Mouse (Mus musculus) natural killer cell, adult 2 months (primary cell): Measurements from ENCODE around the gene Alkbh4.
A peak's percentile ranks its signal among the peaks of the same experiment; 100 is the strongest.
"Not testable (repeated sequence)": the region's sequence is repeated elsewhere in the genome, so short reads cannot be mapped to it uniquely, and the experiment has no call there.

Experiments
- DNase-seq, 2 experiments: peaks; one replicate each; pipeline ENCODE4 v3.0.0; 2022; ENCODE audit warnings: low spot score in 2 of 2

Alkbh4 gene

GRCm38 (mm10) chr5:136135571-136136291 lies at the start of gene Alkbh4, which contains the start of gene Lrwd1:
Gene Alkbh4, plus strand, starts transcription at chr5:136136146.
Gene Lrwd1, minus strand, starts transcription at chr5:136136074.
- peak; percentile 95 to 97 for DNase-seq

GRCm38 (mm10) chr5:136086290-136086689 lies 49.7 kb upstream of the Alkbh4 start:
- DNase-seq: no peak

GRCm38 (mm10) chr5:136088821-136089575 lies 46.9 kb upstream of the Alkbh4 start:
- no peak for DNase-seq

GRCm38 (mm10) chr5:136091927-136092326 lies 44.0 kb upstream of the Alkbh4 start:
- DNase-seq: no peak

GRCm38 (mm10) chr5:136094249-136095010 lies 41.5 kb upstream of the Alkbh4 start:
- no peak for DNase-seq

GRCm38 (mm10) chr5:136095089-136095488 lies 40.9 kb upstream of the Alkbh4 start:
- no peak for DNase-seq

- DNase-seq: no peak
Observed at GRCm38 (mm10) chr5:136098536-136098935, 37.4 kb upstream of the Alkbh4 start.

- DNase-seq: peak; percentile 42 to 65
Observed at GRCm38 (mm10) chr5:136102099-136102820, 33.7 kb upstream of the Alkbh4 start.

- DNase-seq: peak; percentile 34 to 54
Observed at GRCm38 (mm10) chr5:136104511-136104910, 31.4 kb upstream of the Alkbh4 start.

GRCm38 (mm10) chr5:136108486-136108885 lies 27.5 kb upstream of the Alkbh4 start:
- no peak for DNase-seq

GRCm38 (mm10) chr5:136109042-136109441 lies 26.9 kb upstream of the Alkbh4 start:
- no peak for DNase-seq

GRCm38 (mm10) chr5:136113546-136113945 lies 22.4 kb upstream of the Alkbh4 start:
- DNase-seq: not testable (repeated sequence)

GRCm38 (mm10) chr5:136115891-136116783 lies 19.8 kb upstream of the Alkbh4 start, which contains the start of gene Polr2j:
Gene Polr2j, plus strand, starts transcription at chr5:136116631.
- DNase-seq: peak; percentile 96 to 97

GRCm38 (mm10) chr5:136116784-136117112 lies 19.2 kb upstream of the Alkbh4 start:
- no peak for DNase-seq

GRCm38 (mm10) chr5:136122165-136122564 lies 13.8 kb upstream of the Alkbh4 start:
- DNase-seq: no peak

- no peak for DNase-seq
Observed at GRCm38 (mm10) chr5:136136292-136136990, 495 bp downstream of the Alkbh4 start.

- DNase-seq: peak; percentile 58 to 77
Observed at GRCm38 (mm10) chr5:136137658-136138274, 1.8 kb downstream of the Alkbh4 start.

- DNase-seq: no peak
Observed at GRCm38 (mm10) chr5:136139393-136139792, 3.4 kb downstream of the Alkbh4 start.

- DNase-seq: no peak
Observed at GRCm38 (mm10) chr5:136140057-136140482, 4.1 kb downstream of the Alkbh4 start.
